Mouse (Mus musculus): ENCODE data around the gene Bcap29.
A peak's percentile ranks its signal among the peaks of the same experiment; 100 is the strongest.
"Not testable (repeated sequence)": the region's sequence is repeated elsewhere in the genome, so short reads cannot be mapped to it uniquely, and the experiment has no call there.

The Bcap29 gene

GRCm38 (mm10) chr12:31578691-31579476 lies 55.6 kb downstream of the Bcap29 start:
- peak; percentile 71 for DNase-seq (ENCODE audit: low spot score)

GRCm38 (mm10) chr12:31574506-31574905 lies 60.0 kb downstream of the Bcap29 start:
- DNase-seq (ENCODE audit: low spot score): no peak

DNA sequence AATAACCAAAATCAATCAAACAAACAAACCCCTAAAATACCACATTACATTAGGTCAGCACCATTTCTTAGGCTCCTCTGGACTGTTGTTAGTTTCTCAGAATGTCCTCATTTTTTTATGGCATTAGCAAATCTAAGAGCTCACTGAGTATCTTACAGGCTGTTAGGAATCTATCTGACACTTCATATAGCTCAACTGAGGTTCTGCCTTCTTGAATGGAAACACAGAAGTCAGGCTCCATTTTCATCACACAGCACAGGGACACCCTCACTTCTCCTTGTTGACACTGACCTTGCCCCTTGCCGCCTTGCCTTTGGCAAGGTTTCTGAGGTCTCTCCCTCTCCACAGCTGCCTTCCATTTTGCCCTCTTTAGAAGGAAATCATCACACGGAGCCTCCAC lies 64.7 kb downstream of the Bcap29 start:
- no peak for DNase-seq (ENCODE audit: low spot score)

GRCm38 (mm10) chr12:31568661-31569060 lies 65.8 kb downstream of the Bcap29 start:
- no peak for DNase-seq (ENCODE audit: low spot score)

DNA sequence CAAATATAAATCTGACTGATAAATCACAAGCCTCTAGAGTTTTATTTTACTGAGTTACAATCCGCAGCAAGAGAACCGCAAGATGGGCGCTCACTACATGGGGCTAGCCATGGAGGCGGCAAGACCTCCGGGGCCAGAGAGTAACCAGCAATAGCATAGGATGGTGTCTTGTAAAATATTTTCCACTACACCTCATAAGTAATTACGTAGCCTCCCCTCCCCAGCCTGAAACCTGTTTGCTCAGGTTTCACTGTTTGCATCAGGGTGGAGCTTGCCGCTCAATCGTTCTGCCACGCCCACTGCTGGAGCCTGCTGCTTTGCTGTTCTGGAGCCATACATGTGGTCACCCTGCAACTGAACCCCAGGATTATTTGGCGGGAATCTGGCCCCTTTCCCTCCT lies 66.9 kb downstream of the Bcap29 start:
- not testable (repeated sequence) for DNase-seq (ENCODE audit: low spot score)

DNA sequence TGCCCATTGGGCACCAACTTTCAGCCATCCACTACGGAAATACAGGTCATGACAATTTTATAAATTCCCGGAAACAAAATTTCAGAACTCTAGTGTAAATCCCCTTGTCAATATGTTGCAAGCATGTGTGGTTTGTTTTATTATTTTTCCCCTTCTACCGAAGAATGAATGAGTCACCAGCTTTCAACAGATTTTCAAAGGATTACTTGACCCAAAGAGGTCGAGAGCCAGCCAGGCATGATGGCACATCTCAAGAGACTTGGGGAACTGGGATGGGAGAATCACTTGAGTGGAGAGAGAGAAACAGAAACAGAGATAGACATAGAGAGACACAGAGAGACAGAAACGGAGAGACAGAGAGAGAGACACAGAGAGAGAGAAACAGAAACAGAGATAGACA lies 73.7 kb downstream of the Bcap29 start:
- no peak for DNase-seq (ENCODE audit: low spot score)

DNA sequence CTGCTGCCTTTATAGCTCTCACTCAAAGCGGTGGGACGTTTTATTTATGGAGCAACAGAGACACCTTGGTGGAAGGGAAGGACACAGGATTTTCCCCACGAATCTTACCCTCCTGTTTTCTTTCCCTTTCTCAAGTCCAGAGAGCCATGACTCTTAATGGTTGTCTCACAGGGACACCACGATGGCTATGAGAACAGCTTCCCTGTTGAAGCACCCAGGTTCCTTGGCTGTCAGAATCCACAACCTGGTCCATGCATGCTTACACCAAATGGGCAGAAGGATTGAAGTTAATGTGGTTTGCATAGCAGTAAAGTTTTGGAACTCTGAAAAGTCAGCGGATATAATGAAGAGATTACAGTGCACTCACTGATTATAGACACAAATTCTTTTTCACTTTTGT lies 74.5 kb downstream of the Bcap29 start:
- DNase-seq (ENCODE audit: low spot score): no peak

- no peak for DNase-seq (ENCODE audit: low spot score)
Observed at GRCm38 (mm10) chr12:31554371-31554770, 80.1 kb downstream of the Bcap29 start.

DNA sequence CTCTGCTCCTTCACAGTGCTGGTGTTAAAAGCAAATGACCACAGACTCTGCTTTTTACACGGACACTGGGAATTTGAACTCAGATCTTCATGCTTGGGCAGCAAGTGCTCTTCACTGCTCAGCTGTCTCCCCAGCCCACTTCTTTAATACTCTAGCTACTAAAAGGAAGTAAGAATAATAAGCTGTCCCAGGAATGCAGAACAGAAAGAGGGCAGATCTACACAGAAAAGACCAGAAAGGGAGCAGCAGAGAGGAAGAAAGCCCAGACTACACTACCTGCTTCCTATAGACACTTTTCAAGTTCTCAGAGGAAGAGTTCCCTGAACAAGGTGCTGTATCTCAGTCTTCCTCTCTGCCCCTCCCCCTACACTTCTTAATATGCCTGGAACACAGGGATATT lies 83.2 kb downstream of the Bcap29 start:
- DNase-seq (ENCODE audit: low spot score): no peak

DNA sequence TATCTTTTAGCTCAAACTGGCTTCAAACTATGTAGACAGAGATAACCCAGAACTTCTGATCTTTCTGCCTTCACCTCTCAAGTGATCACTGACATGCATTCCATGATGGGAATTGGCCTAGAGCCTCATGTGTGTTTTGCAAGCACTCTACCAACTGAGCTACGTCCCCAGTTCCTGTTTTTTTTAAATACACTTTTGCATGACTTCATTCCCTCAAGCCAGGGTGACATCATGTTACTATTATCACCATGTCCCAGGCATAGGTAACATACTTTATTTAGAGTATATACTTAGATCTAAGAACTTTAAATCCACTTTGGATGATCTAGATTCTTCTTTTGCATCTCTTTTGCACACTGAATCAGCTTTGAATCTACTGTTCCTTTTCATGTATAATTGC lies 88.4 kb downstream of the Bcap29 start:
- no peak for DNase-seq (ENCODE audit: low spot score)

GRCm38 (mm10) chr12:31545219-31545618 lies 89.2 kb downstream of the Bcap29 start:
- DNase-seq (ENCODE audit: low spot score): no peak

- no peak for DNase-seq (ENCODE audit: low spot score)
Observed at GRCm38 (mm10) chr12:31541541-31541940, 92.9 kb downstream of the Bcap29 start.

Measured in layer of hippocampus, adult 11-12 months (tissue).